8 mouse cellular contexts compared by ENCODE assay signal in the genomic region with DNA sequence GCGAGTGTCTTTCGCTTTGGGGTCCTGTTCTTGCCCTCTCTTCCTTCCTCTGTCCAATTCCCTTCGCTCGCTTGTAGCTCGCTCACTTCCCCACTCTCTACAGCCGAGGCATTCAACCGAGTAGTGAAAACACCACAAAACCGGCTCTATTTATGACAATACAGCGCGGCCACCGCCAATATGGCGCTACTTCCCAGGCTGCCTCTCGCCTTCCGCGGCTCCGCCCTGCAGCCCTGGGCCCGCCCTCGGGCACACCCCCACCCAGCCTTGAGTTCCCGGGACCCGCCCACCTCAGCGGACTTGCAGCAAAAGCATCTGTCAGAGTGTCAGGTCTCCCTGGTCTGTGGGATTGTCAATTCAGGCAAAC. TPM values are rescaled to one million over a fixed set of nuclear protein-coding genes. Genes with fewer than 3 reads are reported as not detected.
DNase-seq lines count a peak whose midpoint lies in the region; ATAC-seq and TF ChIP-seq lines count a peak whose summit lies in the region.

Papolg (minus strand) TSS at position 194 of the 367 bp plus-strand sequence.

- peak; percentile 90 for DNase-seq in 416B (ENCODE audit: low read depth)
- peak; percentile 92 for DNase-seq in heart, adult 8-10 months (ENCODE audit: low spot score)
- DNase-seq in kidney, adult 9 months = peak; percentile 94
- DNase-seq in limb, embryonic 14.5 days (ENCODE audit: low spot score) = peak; percentile 85
- peak; percentile 93 for DNase-seq in midbrain, postnatal 0 days (ENCODE audit: low spot score)
- DNase-seq in spleen, postnatal 14 days (ENCODE audit: low spot score in 2 of 2) = peak; percentile 85 to 92

- no peaks in the 10 kb centered on the region for H3K4me1 ChIP-seq in bone marrow, adult 2 months (ENCODE audit: control insufficient read depth, insufficient read depth, low read length)
- no peaks in the 10 kb centered on the region for H3K4me1 ChIP-seq in embryonic facial prominence, embryonic 15.5 days
- peaks cover 4% of the 10 kb centered on the region; the same call in 1 of the 2 replicates for H3K4me1 ChIP-seq in limb, embryonic 14.5 days (ENCODE audit: control insufficient read depth, insufficient read depth, low read length)
- H3K4me1 ChIP-seq in midbrain, postnatal 0 days (ENCODE audit: insufficient read depth, low read length) = 0 out of 2 replicates have a peak, but pooled peaks cover 5% of the 10 kb centered on the region

- H3K9me3 ChIP-seq in embryonic facial prominence, embryonic 15.5 days (replicated peaks) = no peaks in the 10 kb centered on the region
- H3K9me3 ChIP-seq in limb, embryonic 14.5 days (ENCODE audit: control insufficient read depth, low read length) = no peaks in the 10 kb centered on the region
- H3K9me3 ChIP-seq in midbrain, postnatal 0 days (ENCODE audit: low read length) = no peaks in the 10 kb centered on the region

- H3K4me2 ChIP-seq in embryonic facial prominence, embryonic 15.5 days (replicated peaks) = peak within 1 kb of the TSS; percentile 72
- peak within 1 kb of the TSS; percentile 71 for H3K4me2 ChIP-seq in limb, embryonic 14.5 days (replicated peaks; ENCODE audit: low read depth, low read length, severe bottlenecking)
- H3K4me2 ChIP-seq in midbrain, postnatal 0 days (ENCODE audit: low read depth, low read length, poor library complexity, severe bottlenecking) = peak within 1 kb of the TSS; percentile 77

- H3K4me3 ChIP-seq in bone marrow, adult 2 months (replicated peaks; ENCODE audit: control insufficient read depth, low read depth, low read length) = peak within 1 kb of the TSS; percentile 99
- peak within 1 kb of the TSS; percentile 93 for H3K4me3 ChIP-seq in embryonic facial prominence, embryonic 15.5 days (replicated peaks)
- H3K4me3 ChIP-seq in limb, embryonic 14.5 days (replicated peaks; ENCODE audit: low read length) = peak within 1 kb of the TSS; percentile 96
- peak within 1 kb of the TSS; percentile 93 for H3K4me3 ChIP-seq in midbrain, postnatal 0 days (ENCODE audit: low read depth, low read length)

- peaks cover 5% of the 10 kb centered on the region for H3K36me3 ChIP-seq in embryonic facial prominence, embryonic 15.5 days
- H3K36me3 ChIP-seq in limb, embryonic 14.5 days (ENCODE audit: control insufficient read depth, insufficient read depth, low read length) = peaks cover 6% of the 10 kb centered on the region; the same call in 1 of the 2 replicates
- no peaks in the 10 kb centered on the region for H3K36me3 ChIP-seq in midbrain, postnatal 0 days (ENCODE audit: insufficient read depth, low read length)

- 0 out of 2 replicates have a peak, but pooled peaks have one; percentile 9 for TF ChIP-seq POLR2A in bone marrow, adult 2 months (IDR thresholded peaks at IDR 0.05; ENCODE audit: borderline replicate concordance, control insufficient read depth, low read depth, low read length)
- peak; percentile 84; the same call in 1 of the 2 replicates for TF ChIP-seq POLR2A in limb, embryonic 14.5 days (IDR thresholded peaks at IDR 0.05; ENCODE audit: borderline replicate concordance, extremely low read depth, insufficient read depth, insufficient read length)

- peak within 1 kb of the TSS; percentile 93 for H3K27ac ChIP-seq in bone marrow, adult 2 months (ENCODE audit: control insufficient read depth, insufficient read depth, low read depth, low read length, poor library complexity)
- peak within 1 kb of the TSS; percentile 92 for H3K27ac ChIP-seq in embryonic facial prominence, embryonic 15.5 days (replicated peaks)
- peak within 1 kb of the TSS; percentile 90 for H3K27ac ChIP-seq in limb, embryonic 14.5 days (replicated peaks; ENCODE audit: low read depth, low read length)
- H3K27ac ChIP-seq in midbrain, postnatal 0 days (ENCODE audit: low read depth, low read length) = peak within 1 kb of the TSS; percentile 93

- TF ChIP-seq CTCF in bone marrow, adult 2 months (IDR thresholded peaks at IDR 0.05; ENCODE audit: control insufficient read depth, insufficient read depth, low read length) = no peak
- no peak for TF ChIP-seq CTCF in midbrain, postnatal 0 days (IDR thresholded peaks at IDR 0.05)

- H3K27me3 ChIP-seq in embryonic facial prominence, embryonic 15.5 days = no peaks in the 10 kb centered on the region
- no peaks in the 10 kb centered on the region for H3K27me3 ChIP-seq in limb, embryonic 14.5 days (ENCODE audit: control insufficient read depth, insufficient read depth, low read length)
- no peaks in the 10 kb centered on the region for H3K27me3 ChIP-seq in midbrain, postnatal 0 days (ENCODE audit: insufficient read depth, low read length)

- under 1% methylated on average over 21 of the region's 21 CpGs for WGBS in bone marrow, adult 2 months
- WGBS in embryonic facial prominence, embryonic 15.5 days = 1% methylated on average over 21 of the region's 21 CpGs
- under 1% methylated on average over 21 of the region's 21 CpGs for WGBS in limb, embryonic 14.5 days
- WGBS in midbrain, postnatal 0 days = under 1% methylated on average over 21 of the region's 21 CpGs

- peak; percentile 97 for ATAC-seq in embryonic facial prominence, embryonic 15.5 days (ENCODE audit: insufficient number of reproducible peaks, low FRiP score, low TSS enrichment, low read depth)
- peak; percentile 99 for ATAC-seq in limb, embryonic 14.5 days (ENCODE audit: low FRiP score, low read depth)
- peak; percentile 100 for ATAC-seq in midbrain, postnatal 0 days (ENCODE audit: low FRiP score)

- H3K9ac ChIP-seq in embryonic facial prominence, embryonic 15.5 days = peak within 1 kb of the TSS; percentile 83
- peak within 1 kb of the TSS; percentile 84 for H3K9ac ChIP-seq in limb, embryonic 14.5 days (ENCODE audit: low read depth, low read length, severe bottlenecking)
- peak within 1 kb of the TSS; percentile 92 for H3K9ac ChIP-seq in midbrain, postnatal 0 days (replicated peaks; ENCODE audit: low read length, poor library complexity, severe bottlenecking)

RNA-seq across cellular contexts. Expression of gene Papolg, which starts in this region (rescaled TPM):
- polyA plus RNA-seq in bone marrow, adult 2 months (2011; ENCODE audit: insufficient read depth, insufficient read length, low replicate concordance, missing spikeins) = 1.5 and 3.6 TPM in 2 replicates
- polyA plus RNA-seq in embryonic facial prominence, embryonic 15.5 days (2015; fragmentation: Nextera tagmentation; extraction: Ambion mirVana) = 11.9 and 12.3 TPM in 2 replicates
- 1 to 10 TPM; 7.8 to 8.6 (median 8.3) TPM for total RNA-seq in heart, adult 8-10 months (2022)
- 10.0 and 12.3 TPM in 2 replicates for polyA plus RNA-seq in limb, embryonic 14.5 days (2012; rRNA removed)
- polyA plus RNA-seq in limb, embryonic 14.5 days (2014; fragmentation: Nextera tagmentation; extraction: Ambion mirVana) = 14.2 and 17.1 TPM in 2 replicates
- 16.2 and 23.9 TPM in 2 replicates for total RNA-seq in midbrain, postnatal 0 days (2014; rRNA removed)
- 9.4 and 10.2 TPM in 2 replicates for polyA plus RNA-seq in midbrain, postnatal 0 days (2015; fragmentation: Nextera tagmentation; extraction: Ambion mirVana)

Comparison
In these comparisons a context has a peak if more than half of its experiments do, and no peak if none do; other contexts are left out.
1. Peak in every context shown above with its lines: DNase-seq, ATAC-seq, H3K4me3 ChIP-seq and H3K27ac ChIP-seq.